Mouse (Mus musculus) embryonic facial prominence, embryonic 13.5 days (tissue): ENCODE measurements around the gene Fgfr2. TPM values are rescaled to one million over a fixed set of nuclear protein-coding genes. Genes with fewer than 3 reads are reported as not detected.
"Not testable (repeated sequence)": the region's sequence is repeated elsewhere in the genome, so short reads cannot be mapped to it uniquely, and the experiment has no call there.

Experiments used
- ATAC-seq: fragments of 200-750 bp; cut with Nextera tagmentation; 2 replicates; pipeline ENCODE4 v1.8.0; 2017; ENCODE audit warnings: low read depth; ENCODE audit not compliant: insufficient number of reproducible peaks, insufficient read depth, low FRiP score, low TSS enrichment
- H3K27ac ChIP-seq: fragments of 300-500 bp; sonication (generic); 2 replicates; pipeline ENCODE4 v1.5.1; 2015; ENCODE audit warnings: moderate library complexity, mild to moderate bottlenecking, inconsistent platforms
- H3K27me3 ChIP-seq: fragments of 300-500 bp; sonication (generic); 2 replicates; pipeline ENCODE4 v1.6.1; 2015; ENCODE audit warnings: mild to moderate bottlenecking, inconsistent platforms
- H3K36me3 ChIP-seq: fragments of 300-500 bp; sonication (generic); 2 replicates; pipeline ENCODE4 v1.6.1; 2015; ENCODE audit warnings: mild to moderate bottlenecking, inconsistent platforms
- H3K4me1 ChIP-seq: fragments of 300-500 bp; sonication (generic); 2 replicates; pipeline ENCODE4 v1.6.1; 2015; ENCODE audit warnings: inconsistent platforms
- H3K4me2 ChIP-seq: fragments of 300-500 bp; sonication (generic); 2 replicates; pipeline ENCODE4 v1.6.1; 2015; ENCODE audit warnings: moderate library complexity, mild to moderate bottlenecking, inconsistent platforms
- H3K4me3 ChIP-seq: fragments of 300-500 bp; sonication (generic); 2 replicates; pipeline ENCODE4 v1.5.1; 2015; ENCODE audit warnings: mild to moderate bottlenecking, inconsistent platforms
- H3K9ac ChIP-seq: fragments of 300-500 bp; sonication (generic); 2 replicates; pipeline ENCODE4 v1.6.1; 2015; ENCODE audit warnings: mild to moderate bottlenecking, inconsistent platforms
- H3K9me3 ChIP-seq: fragments of 300-500 bp; sonication (generic); 2 replicates; pipeline ENCODE4 v1.6.1; 2016; ENCODE audit warnings: inconsistent platforms
- WGBS: fragments of 180-500 bp; shearing (Covaris S2); methylation state at CpG from one replicate; pipeline ENCODE4 v1.1.7; 2015; ENCODE audit warnings: mixed read lengths; 5-methylcytosine and 5-hydroxymethylcytosine counted together
- polyA plus RNA-seq: library from polyadenylated mRNA; unstranded; fragments of >200 nt; fragmentation: Nextera tagmentation; extraction: Ambion mirVana; gene quantifications from 2 replicates; pipeline ENCODE4 v1.2.1, GENCODE M21; 2015

The Fgfr2 gene
- polyA plus RNA-seq, 1 experiment from 2014 or later = 174 TPM

- no peaks in the 10 kb centered on the region for H3K27me3 ChIP-seq
- peaks cover 45% of the 10 kb centered on the region for H3K36me3 ChIP-seq
- no peak for ATAC-seq
- H3K4me1 ChIP-seq = peaks cover 19% of the 10 kb centered on the region
- 46% methylated on average over 3 of the region's 3 CpGs for WGBS
- peak overlapping the region; percentile 95 for H3K9ac ChIP-seq
- peak overlapping the region; percentile 84 for H3K4me2 ChIP-seq
- H3K27ac ChIP-seq = peak overlapping the region; percentile 99; the same call in 1 of the 2 replicates
- peak overlapping the region; percentile 92 for H3K4me3 ChIP-seq
- H3K9me3 ChIP-seq = no peaks in the 10 kb centered on the region
Measured at GRCm38 (mm10) chr7:130545893-130546292, 2577.3 kb downstream of the Fgfr2 start.

GRCm38 (mm10) chr7:130545401-130545800 lies 2577.7 kb downstream of the Fgfr2 start:
- Histone ChIP-seq H3K9me3 (no peaks in the 10 kb centered on the region), H3K27me3 (no peaks in the 10 kb centered on the region), H3K9ac (peak overlapping the region; percentile 95; the same call in 1 of the 2 replicates), H3K27ac (no peak overlapping the region), H3K4me3 (peak overlapping the region; percentile 92), H3K4me1 (peaks cover 19% of the 10 kb centered on the region), H3K4me2 (peak overlapping the region; percentile 84), H3K36me3 (peaks cover 49% of the 10 kb centered on the region)
- no peak for ATAC-seq
- 94% methylated on average over 5 of the region's 5 CpGs for WGBS

DNA sequence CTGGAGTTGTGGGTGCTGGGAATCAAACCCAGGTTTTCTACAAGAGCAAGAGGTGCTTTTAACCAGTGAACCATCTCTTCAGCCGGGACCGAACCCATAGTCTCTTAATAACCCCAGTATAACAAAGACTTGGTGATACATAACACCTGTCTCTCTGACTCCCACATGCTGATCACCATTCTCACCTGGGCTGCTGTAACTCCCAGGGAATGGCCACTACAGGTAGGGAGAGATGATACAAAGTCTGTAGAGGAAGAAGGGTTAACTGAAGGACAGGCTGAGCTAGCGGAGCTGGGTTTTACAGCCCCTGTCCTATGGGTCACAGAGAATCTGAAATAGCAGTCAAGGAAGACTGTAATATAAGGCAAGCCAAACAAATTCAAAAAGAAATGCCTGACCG lies 2580.0 kb downstream of the Fgfr2 start:
- H3K36me3 ChIP-seq = peaks cover 69% of the 10 kb centered on the region
- 97% methylated on average over 4 of the region's 4 CpGs for WGBS
- ATAC-seq = no peak

GRCm38 (mm10) chr7:130540176-130540575 lies 2583.0 kb downstream of the Fgfr2 start:
- ATAC-seq = no peak
- H3K4me3 ChIP-seq = no peak overlapping the region

More for the DNA sequence above, 2580.0 kb downstream of the Fgfr2 start:
- H3K27ac ChIP-seq = no peak overlapping the region
- H3K27me3 ChIP-seq = no peaks in the 10 kb centered on the region
- no peak overlapping the region for H3K4me3 ChIP-seq
- H3K4me2 ChIP-seq = no peak overlapping the region
- peaks cover 19% of the 10 kb centered on the region for H3K4me1 ChIP-seq
- H3K9ac ChIP-seq = no peak overlapping the region
- no peaks in the 10 kb centered on the region for H3K9me3 ChIP-seq

DNA sequence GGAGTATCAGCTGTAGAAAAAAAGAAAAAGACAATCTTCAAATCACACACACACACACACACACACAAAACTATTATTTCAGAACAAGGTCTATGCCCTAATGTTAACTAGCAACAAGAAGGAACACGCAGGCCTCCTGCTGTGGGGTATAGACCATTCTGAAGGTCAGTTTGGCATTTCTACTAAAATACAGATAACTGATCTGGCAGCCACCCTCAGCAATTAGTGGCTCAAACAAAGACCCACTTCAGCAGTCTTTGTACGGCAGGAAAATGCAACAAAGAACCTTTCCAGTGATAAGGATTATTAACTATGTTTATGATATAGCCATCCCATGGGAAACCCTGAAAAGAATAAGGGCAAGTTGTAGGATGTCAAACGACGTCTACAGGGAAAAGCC lies 2586.1 kb downstream of the Fgfr2 start:
- ATAC-seq = no peak
- peaks cover 84% of the 10 kb centered on the region for H3K36me3 ChIP-seq
- H3K4me2 ChIP-seq = no peak overlapping the region
- WGBS = 90% methylated on average over 4 of the region's 4 CpGs
- H3K4me1 ChIP-seq = no peaks in the 10 kb centered on the region
- no peak overlapping the region for H3K4me3 ChIP-seq
- no peak overlapping the region for H3K9ac ChIP-seq
- H3K9me3 ChIP-seq = no peaks in the 10 kb centered on the region
- H3K27ac ChIP-seq = no peak overlapping the region
- no peaks in the 10 kb centered on the region for H3K27me3 ChIP-seq

More at GRCm38 (mm10) chr7:130540176-130540575, 2583.0 kb downstream of the Fgfr2 start:
- H3K27me3 ChIP-seq = no peaks in the 10 kb centered on the region
- 90% methylated on average over 7 of the region's 7 CpGs for WGBS
- H3K4me2 ChIP-seq = no peak overlapping the region
- no peaks in the 10 kb centered on the region for H3K9me3 ChIP-seq
- H3K9ac ChIP-seq = no peak overlapping the region
- no peak overlapping the region for H3K27ac ChIP-seq
- H3K36me3 ChIP-seq = peaks cover 92% of the 10 kb centered on the region
- peaks cover 4% of the 10 kb centered on the region; the same call in 1 of the 2 replicates for H3K4me1 ChIP-seq

GRCm38 (mm10) chr7:130535174-130535573 lies 2588.0 kb downstream of the Fgfr2 start:
- no peak overlapping the region for H3K4me2 ChIP-seq
- no peaks in the 10 kb centered on the region for H3K9me3 ChIP-seq
- no peak for ATAC-seq
- H3K9ac ChIP-seq = no peak overlapping the region
- peaks cover 77% of the 10 kb centered on the region for H3K36me3 ChIP-seq
- H3K4me3 ChIP-seq = no peak overlapping the region
- no peaks in the 10 kb centered on the region for H3K27me3 ChIP-seq
- 86% methylated on average over 4 of the region's 4 CpGs for WGBS
- no peaks in the 10 kb centered on the region for H3K4me1 ChIP-seq
- no peak overlapping the region for H3K27ac ChIP-seq

GRCm38 (mm10) chr7:130533316-130534260 lies 2589.6 kb downstream of the Fgfr2 start:
- Histone ChIP-seq H3K4me2 (no peak overlapping the region), H3K4me3 (no peak overlapping the region), H3K9me3 (no peaks in the 10 kb centered on the region), H3K9ac (no peak overlapping the region), H3K4me1 (no peaks in the 10 kb centered on the region), H3K36me3 (peaks cover 69% of the 10 kb centered on the region), H3K27me3 (no peaks in the 10 kb centered on the region), H3K27ac (peak overlapping the region; percentile 17; the same call in 1 of the 2 replicates)
- 48% methylated on average over 25 of the region's 25 CpGs for WGBS
- ATAC-seq = no peak

- peaks cover 48% of the 10 kb centered on the region for H3K36me3 ChIP-seq
Measured at GRCm38 (mm10) chr7:130531138-130531537, 2592.0 kb downstream of the Fgfr2 start.

DNA sequence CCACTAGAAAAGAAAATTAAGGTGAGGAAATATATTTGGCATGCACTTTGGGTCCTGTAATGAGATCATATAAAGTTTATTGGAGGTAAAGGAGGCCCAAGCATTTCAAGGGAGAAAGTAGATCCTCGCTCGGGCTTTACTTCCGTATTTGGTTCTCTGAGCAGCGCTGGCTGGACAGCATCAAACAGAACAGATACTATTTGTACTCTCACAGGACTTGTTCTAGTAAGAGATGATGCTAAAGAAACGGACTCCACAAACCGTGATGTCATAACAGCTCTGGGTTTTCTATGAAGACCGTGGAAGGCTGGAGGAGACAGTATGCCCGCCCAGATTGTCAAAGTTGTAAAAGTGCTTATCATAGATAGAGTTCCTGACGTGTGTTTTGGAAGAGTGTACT lies 2595.8 kb downstream of the Fgfr2 start:
- Histone ChIP-seq H3K9me3 (no peaks in the 10 kb centered on the region), H3K4me2 (no peak overlapping the region), H3K27me3 (no peaks in the 10 kb centered on the region), H3K4me3 (no peak overlapping the region), H3K9ac (no peak overlapping the region), H3K36me3 (peaks cover 18% of the 10 kb centered on the region), H3K27ac (no peak overlapping the region), H3K4me1 (peaks cover 8% of the 10 kb centered on the region)
- 81% methylated on average over 9 of the region's 9 CpGs for WGBS
- no peak for ATAC-seq

More at GRCm38 (mm10) chr7:130531138-130531537, 2592.0 kb downstream of the Fgfr2 start:
- H3K27me3 ChIP-seq, H3K4me1 ChIP-seq, H3K9ac ChIP-seq, H3K9me3 ChIP-seq, H3K4me2 ChIP-seq, ATAC-seq, H3K27ac ChIP-seq, H3K4me3 ChIP-seq: not testable (repeated sequence)
- WGBS = 91% methylated on average over 15 of the region's 15 CpGs

- peaks cover 17% of the 10 kb centered on the region for H3K4me1 ChIP-seq
- no peak overlapping the region for H3K27ac ChIP-seq
- no peak overlapping the region for H3K4me3 ChIP-seq
- no peak overlapping the region for H3K4me2 ChIP-seq
- no peaks in the 10 kb centered on the region for H3K9me3 ChIP-seq
- no peaks in the 10 kb centered on the region for H3K36me3 ChIP-seq
- no peak for ATAC-seq
- no peak overlapping the region for H3K9ac ChIP-seq
- 93% methylated on average over 8 of the region's 8 CpGs for WGBS
- H3K27me3 ChIP-seq = no peaks in the 10 kb centered on the region
Measured at GRCm38 (mm10) chr7:130523451-130523850, 2599.7 kb downstream of the Fgfr2 start.

DNA sequence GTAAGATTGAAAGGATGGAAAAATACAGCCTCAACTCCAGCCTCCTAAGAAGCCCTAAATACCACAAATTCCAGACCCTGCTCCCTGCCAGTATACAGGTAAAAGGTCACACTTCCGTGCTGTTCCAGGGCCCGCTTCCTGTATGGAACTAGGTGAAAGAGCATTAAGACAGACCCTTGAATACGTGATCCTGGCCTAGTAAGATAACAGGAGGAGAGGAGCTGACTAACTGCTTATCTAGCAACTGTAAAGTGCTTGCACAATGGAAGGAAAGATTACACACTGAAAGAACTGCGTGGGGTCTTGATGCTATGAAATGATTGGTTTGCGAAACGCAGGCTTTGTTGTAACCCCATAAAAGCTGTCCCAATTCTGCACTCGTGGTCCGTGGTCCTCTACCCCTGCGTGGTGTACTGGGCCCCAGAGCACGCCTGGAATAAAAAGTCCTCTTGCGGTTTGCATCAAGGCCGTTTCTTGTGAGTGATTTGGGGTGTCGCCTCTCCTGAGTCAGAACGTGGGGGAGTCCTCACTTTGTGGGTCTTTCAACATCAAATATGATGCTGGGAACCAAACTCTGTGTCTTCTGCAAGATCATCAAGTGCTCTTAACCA lies 2602.2 kb downstream of the Fgfr2 start:
- no peak for ATAC-seq
- H3K27ac ChIP-seq = peak overlapping the region; percentile 95
- 0 out of 2 replicates have a peak overlapping the region, but pooled peaks have one; percentile 83 for H3K4me2 ChIP-seq
- 88% methylated on average over 14 of the region's 14 CpGs for WGBS
- no peaks in the 10 kb centered on the region for H3K27me3 ChIP-seq
- H3K4me1 ChIP-seq = peaks cover 24% of the 10 kb centered on the region
- H3K9me3 ChIP-seq = no peaks in the 10 kb centered on the region
- H3K36me3 ChIP-seq = no peaks in the 10 kb centered on the region
- H3K9ac ChIP-seq = no peak overlapping the region
- H3K4me3 ChIP-seq = no peak overlapping the region; the same call in 1 of the 2 replicates
